ENCODE assay signal across 18 mouse cellular contexts in the genomic region with DNA sequence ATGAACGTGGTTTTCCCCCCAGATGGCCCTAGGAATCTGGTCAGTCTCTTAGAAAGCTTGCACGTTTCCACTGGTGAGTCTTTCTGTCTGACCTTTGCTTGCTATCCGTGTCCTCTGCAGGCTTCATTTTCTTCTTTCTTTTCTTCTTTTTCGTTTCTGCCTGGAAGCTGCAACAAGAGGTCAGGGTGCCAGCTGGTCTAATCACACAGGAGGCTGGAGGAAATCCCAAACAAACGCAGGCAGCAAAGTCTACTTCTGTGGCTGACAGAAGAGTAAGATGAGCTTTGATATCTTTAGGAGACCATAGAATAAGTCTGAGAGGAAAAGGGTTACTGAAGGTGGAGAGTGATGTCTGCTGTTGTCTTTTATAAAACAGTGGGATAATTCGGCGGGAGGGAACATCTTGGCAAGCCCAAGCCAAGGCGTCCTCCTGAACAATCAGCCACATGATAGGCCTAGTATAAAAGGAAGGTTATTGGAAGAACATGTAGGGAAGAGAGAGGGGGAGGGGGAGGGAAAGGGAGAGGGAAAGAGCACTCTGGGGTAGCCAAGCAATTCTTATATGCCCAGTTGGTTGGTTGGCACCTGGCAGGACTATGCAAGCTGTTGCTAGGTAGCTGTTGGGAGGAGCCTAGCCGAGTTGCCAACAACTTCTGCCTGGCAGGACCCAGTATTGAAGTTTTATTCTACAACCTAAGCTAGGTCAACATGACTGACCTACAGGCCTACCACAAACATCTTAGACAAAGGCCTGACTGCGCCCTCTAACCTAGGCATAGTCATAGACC. TPM values are rescaled to one million over a fixed set of nuclear protein-coding genes. Genes with fewer than 3 reads are reported as not detected.
DNase-seq lines count a peak whose midpoint lies in the region; ATAC-seq and TF ChIP-seq lines count a peak whose summit lies in the region.
"Had no signal": no experiment of that assay in that cellular context is flagged by ENCODE, and none has a peak within 500 bp of the region (broad histone marks: within the 10 kb centered on the region; RNA-seq: fewer than 3 reads in every experiment).

No protein-coding gene starts in this region.

- peak; percentile 18; the same call in 1 of the 2 replicates for ATAC-seq in forebrain, postnatal 0 days
- no peak for ATAC-seq in forebrain, embryonic 16.5 days
- no peak; the same call in 1 of the 2 replicates for ATAC-seq in midbrain, embryonic 16.5 days
- no peak for ATAC-seq in heart, embryonic 12.5 days (ENCODE audit: insufficient number of reproducible peaks, low FRiP score)
- ATAC-seq: intestine, embryonic 16.5 days had no signal

- 0 out of 2 replicates have a peak, but pooled peaks cover 8% of the 10 kb centered on the region for H3K4me1 ChIP-seq in forebrain, postnatal 0 days (ENCODE audit: insufficient read depth)
- H3K4me1 ChIP-seq in forebrain, embryonic 16.5 days (replicated peaks; ENCODE audit: control insufficient read depth, insufficient read depth, low read length) = peaks cover 6% of the 10 kb centered on the region; the same call in 1 of the 2 replicates
- H3K4me1 ChIP-seq in midbrain, embryonic 16.5 days (ENCODE audit: control insufficient read depth, insufficient read depth, low read length) = no peaks in the 10 kb centered on the region
- no peaks in the 10 kb centered on the region for H3K4me1 ChIP-seq in midbrain, embryonic 10.5 days
- H3K4me1 ChIP-seq in heart, embryonic 12.5 days (replicated peaks) = peaks cover 69% of the 10 kb centered on the region
- H3K4me1 ChIP-seq: embryonic facial prominence, embryonic 15.5 days; liver, embryonic 15.5 days had no signal

- no peak for TF ChIP-seq CTCF in forebrain, postnatal 0 days (IDR thresholded peaks at IDR 0.05; ENCODE audit: low read depth)

- WGBS in forebrain, postnatal 0 days = 70% methylated on average over 10 of the region's 10 CpGs
- WGBS in forebrain, embryonic 16.5 days = 70% methylated on average over 10 of the region's 10 CpGs
- 71% methylated on average over 10 of the region's 10 CpGs for WGBS in midbrain, embryonic 16.5 days
- WGBS in midbrain, embryonic 10.5 days = 82% methylated on average over 10 of the region's 10 CpGs
- WGBS in heart, embryonic 12.5 days = 56% methylated on average over 10 of the region's 10 CpGs

- no peak overlapping the region for H3K4me3 ChIP-seq in forebrain, postnatal 0 days (ENCODE audit: low read depth, low read length)
- no peak overlapping the region for H3K4me3 ChIP-seq in forebrain, embryonic 16.5 days (replicated peaks; ENCODE audit: low read length)
- H3K4me3 ChIP-seq in midbrain, embryonic 16.5 days (ENCODE audit: low read depth, low read length) = no peak overlapping the region
- no peak overlapping the region for H3K4me3 ChIP-seq in midbrain, embryonic 10.5 days
- H3K4me3 ChIP-seq in heart, embryonic 12.5 days = no peak overlapping the region
- H3K4me3 ChIP-seq: embryonic facial prominence, embryonic 15.5 days; liver, embryonic 15.5 days had no signal

- no peaks in the 10 kb centered on the region for H3K36me3 ChIP-seq in forebrain, postnatal 0 days (ENCODE audit: insufficient read depth)
- no peaks in the 10 kb centered on the region for H3K36me3 ChIP-seq in forebrain, embryonic 16.5 days (ENCODE audit: control insufficient read depth, insufficient read depth)
- H3K36me3 ChIP-seq in midbrain, embryonic 16.5 days (ENCODE audit: control insufficient read depth, insufficient read depth, low read length) = no peaks in the 10 kb centered on the region
- H3K36me3 ChIP-seq in midbrain, embryonic 10.5 days = no peaks in the 10 kb centered on the region
- no peaks in the 10 kb centered on the region for H3K36me3 ChIP-seq in heart, embryonic 12.5 days
- H3K36me3 ChIP-seq: embryonic facial prominence, embryonic 15.5 days; G1E; liver, embryonic 15.5 days had no signal

- H3K4me2 ChIP-seq in forebrain, postnatal 0 days (ENCODE audit: low read depth) = no peak overlapping the region
- no peak overlapping the region for H3K4me2 ChIP-seq in forebrain, embryonic 16.5 days (ENCODE audit: low read length)
- H3K4me2 ChIP-seq in midbrain, embryonic 16.5 days (ENCODE audit: low read length) = no peak overlapping the region
- H3K4me2 ChIP-seq in heart, embryonic 12.5 days = peak overlapping the region; percentile 44; the same call in 1 of the 2 replicates
- H3K4me2 ChIP-seq: embryonic facial prominence, embryonic 15.5 days; liver, embryonic 15.5 days had no signal

- DNase-seq in forebrain, postnatal 0 days = no peak
- no peak for DNase-seq in midbrain, embryonic 10.5 days (ENCODE audit: low spot score)
- peak; percentile 62 for DNase-seq in lung, postnatal 36 days
- DNase-seq in spleen, postnatal 4 days (ENCODE audit: low spot score in 2 of 2) = no peak
- no peak for DNase-seq in layer of hippocampus, postnatal 14 days (ENCODE audit: low spot score in 2 of 2)
- DNase-seq: adrenal gland, postnatal 14 days; kidney, postnatal 10 days; right cerebral cortex, postnatal 25 days; thymus, adult 18-20 months had no signal

- no peaks in the 10 kb centered on the region for H3K9me3 ChIP-seq in forebrain, postnatal 0 days (ENCODE audit: low read length)
- H3K9me3 ChIP-seq in forebrain, embryonic 16.5 days (ENCODE audit: control insufficient read depth, low read length) = no peaks in the 10 kb centered on the region
- no peaks in the 10 kb centered on the region for H3K9me3 ChIP-seq in midbrain, embryonic 16.5 days (replicated peaks; ENCODE audit: control insufficient read depth, low read length, poor library complexity, severe bottlenecking)
- no peaks in the 10 kb centered on the region for H3K9me3 ChIP-seq in midbrain, embryonic 10.5 days (replicated peaks)
- H3K9me3 ChIP-seq in heart, embryonic 12.5 days (replicated peaks) = no peaks in the 10 kb centered on the region
- H3K9me3 ChIP-seq: embryonic facial prominence, embryonic 15.5 days; G1E; liver, embryonic 15.5 days had no signal

- H3K27ac ChIP-seq in forebrain, postnatal 0 days (ENCODE audit: low read depth, low read length) = no peak overlapping the region
- H3K27ac ChIP-seq in forebrain, embryonic 16.5 days (ENCODE audit: low read length) = no peak overlapping the region
- peak overlapping the region; percentile 20; the same call in 1 of the 2 replicates for H3K27ac ChIP-seq in midbrain, embryonic 16.5 days (ENCODE audit: low read length)
- H3K27ac ChIP-seq in midbrain, embryonic 10.5 days (replicated peaks) = no peak overlapping the region
- H3K27ac ChIP-seq in heart, embryonic 12.5 days (ENCODE audit: poor library complexity, severe bottlenecking) = peak overlapping the region; percentile 78
- H3K27ac ChIP-seq: embryonic facial prominence, embryonic 15.5 days; liver, embryonic 15.5 days had no signal

- H3K9ac ChIP-seq in forebrain, postnatal 0 days = no peak overlapping the region
- no peak overlapping the region for H3K9ac ChIP-seq in forebrain, embryonic 16.5 days (replicated peaks; ENCODE audit: low read depth, low read length)
- no peak overlapping the region for H3K9ac ChIP-seq in midbrain, embryonic 16.5 days (ENCODE audit: low read depth, low read length)
- no peak overlapping the region for H3K9ac ChIP-seq in heart, embryonic 12.5 days
- H3K9ac ChIP-seq: embryonic facial prominence, embryonic 15.5 days; liver, embryonic 15.5 days had no signal

- H3K27me3 ChIP-seq in forebrain, postnatal 0 days (ENCODE audit: insufficient read depth, low read length) = no peaks in the 10 kb centered on the region
- no peaks in the 10 kb centered on the region for H3K27me3 ChIP-seq in forebrain, embryonic 16.5 days (replicated peaks; ENCODE audit: control insufficient read depth, insufficient read depth, low read length)
- H3K27me3 ChIP-seq in midbrain, embryonic 16.5 days (ENCODE audit: control insufficient read depth, insufficient read depth, low read depth, low read length) = no peaks in the 10 kb centered on the region
- H3K27me3 ChIP-seq in midbrain, embryonic 10.5 days (ENCODE audit: low read depth, poor library complexity, severe bottlenecking) = no peaks in the 10 kb centered on the region
- H3K27me3 ChIP-seq in heart, embryonic 12.5 days (replicated peaks) = no peaks in the 10 kb centered on the region
- H3K27me3 ChIP-seq: embryonic facial prominence, embryonic 15.5 days; liver, embryonic 15.5 days had no signal

RNA-seq across cellular contexts. Expression of a gene that starts 30.3 kb away (rescaled TPM):
- 81.4 and 85.8 TPM in 2 replicates for total RNA-seq in forebrain, postnatal 0 days (2014; rRNA removed)
- 96.8 and 101 TPM in 2 replicates for polyA plus RNA-seq in forebrain, postnatal 0 days (2015; fragmentation: Nextera tagmentation; extraction: Ambion mirVana)
- polyA plus RNA-seq in forebrain, embryonic 16.5 days (2015; fragmentation: Nextera tagmentation; extraction: Ambion mirVana) = 56.5 and 64.0 TPM in 2 replicates
- 49.1 and 63.8 TPM in 2 replicates for polyA plus RNA-seq in midbrain, embryonic 16.5 days (2015; fragmentation: Nextera tagmentation; extraction: Ambion mirVana)
- 2.5 and 3.8 TPM in 2 replicates for polyA plus RNA-seq in midbrain, embryonic 10.5 days (2016; fragmentation: Nextera tagmentation; extraction: Ambion mirVana)
- 217 and 222 TPM in 2 replicates for polyA plus RNA-seq in heart, embryonic 12.5 days (2016; fragmentation: Nextera tagmentation; extraction: Ambion mirVana)
- total RNA-seq in layer of hippocampus, postnatal 14 days (2021) = 10 to 100 TPM; 68.9 to 72.3 TPM
- total RNA-seq: granulocyte monocyte progenitor cell, adult 5-6 weeks; megakaryocyte-erythroid progenitor cell, adult 5-6 weeks had no signal
- polyA plus RNA-seq: G1E had no signal

Comparison
In these comparisons a context has a peak if more than half of its experiments do, and no peak if none do; other contexts are left out.
1. H3K27ac ChIP-seq: peak in midbrain, embryonic 16.5 days (single experiment) and heart, embryonic 12.5 days (single experiment); none in forebrain, postnatal 0 days (single experiment), forebrain, embryonic 16.5 days (single experiment) and midbrain, embryonic 10.5 days (single experiment).
2. RNA of a gene that starts 30.3 kb away (polyA plus RNA-seq): 217 to 222 TPM in heart, embryonic 12.5 days, 96.8 to 101 TPM in forebrain, postnatal 0 days, 49.1 to 63.8 TPM in midbrain, embryonic 16.5 days and 56.5 to 64.0 TPM in forebrain, embryonic 16.5 days; 2.5 to 3.8 TPM in midbrain, embryonic 10.5 days; every median in the first group is over 10 times any median in the second.